Mouse (Mus musculus): ENCODE results near the gene Olfr873. TPM values are rescaled to one million over a fixed set of nuclear protein-coding genes. Genes with fewer than 3 reads are reported as not detected.
A peak's percentile ranks its signal among the peaks of the same experiment; 100 is the strongest.
"Not testable (repeated sequence)": the region's sequence is repeated elsewhere in the genome, so short reads cannot be mapped to it uniquely, and the experiment has no call there.

Olfr873 gene
- not detected for polyA plus RNA-seq (2021)

- ATAC-seq (no peak), DNase-seq (ENCODE audit: low read depth, low spot score) (no peak)
- H3K27me3 ChIP-seq, result peaks cover 14% of the 10 kb centered on the region
- ChIA-PET POLR2A (no interaction called here), CTCF (no interaction called here)
- TF ChIP-seq CTCF (IDR thresholded peaks at IDR 0.05), result no peak
- in situ Hi-C loops (cut with MboI; ENCODE audit: low pct_unique_long_range_greater_than_20kb), result no loop called here
Measured at GRCm38 (mm10) chr9:20298232-20298631, at the start of gene Olfr873. Olfr873 (plus strand) TSS chr9:20298532.

- DNase-seq (ENCODE audit: low read depth, low spot score) (no peak), ATAC-seq (no peak)
- peaks cover 28% of the 10 kb centered on the region for H3K27me3 ChIP-seq
- CTCF ChIA-PET, result no interaction called here
- in situ Hi-C loops (cut with MboI; ENCODE audit: low pct_unique_long_range_greater_than_20kb), result no loop called here
- no peak for TF ChIP-seq CTCF (IDR thresholded peaks at IDR 0.05)
- POLR2A ChIA-PET, result no interaction called here
Measured at GRCm38 (mm10) chr9:20282051-20282450, 16.3 kb upstream of the Olfr873 start, which contains the start of gene Olfr39. Olfr39 (plus strand) TSS chr9:20282351.

GRCm38 (mm10) chr9:20295562-20295961 lies 2.8 kb upstream of the Olfr873 start:
- DNase-seq (ENCODE audit: low read depth, low spot score); in situ Hi-C loops (cut with MboI; ENCODE audit: low pct_unique_long_range_greater_than_20kb); ATAC-seq; POLR2A ChIA-PET: not testable (repeated sequence)
- CTCF ChIA-PET, result interaction anchor here (1.3 kb wide), 1 partner anchor 12 kb away, joined by 3 read pairs; no protein-coding TSS in a partner anchor
- peaks cover 16% of the 10 kb centered on the region for H3K27me3 ChIP-seq

- in situ Hi-C loops (cut with MboI; ENCODE audit: low pct_unique_long_range_greater_than_20kb), result no loop called here
- no peak for TF ChIP-seq CTCF (IDR thresholded peaks at IDR 0.05)
- DNase-seq (ENCODE audit: low read depth, low spot score), result no peak
- ATAC-seq, result no peak
- no peaks in the 10 kb centered on the region for H3K27me3 ChIP-seq
- ChIA-PET POLR2A (no interaction called here), CTCF (no interaction called here)
Measured at GRCm38 (mm10) chr9:20335994-20336393, 37.7 kb downstream of the Olfr873 start, which contains the start of gene Olfr18. Olfr18 (minus strand) TSS chr9:20336094.

GRCm38 (mm10) chr9:20348501-20348900 lies 50.2 kb downstream of the Olfr873 start:
- H3K27me3 ChIP-seq, result no peaks in the 10 kb centered on the region
- no peak for TF ChIP-seq CTCF (IDR thresholded peaks at IDR 0.05)
- ATAC-seq (peak; percentile 95), DNase-seq (ENCODE audit: low read depth, low spot score) (no peak)
- ChIA-PET CTCF (no interaction called here), POLR2A (no interaction called here)
- in situ Hi-C loops (cut with MboI; ENCODE audit: low pct_unique_long_range_greater_than_20kb), result no loop called here

Other genes with a start within 250 kb of the Olfr873 start
- not detected for gene Olfr867, start 241.0 kb upstream of the Olfr873 start, polyA plus RNA-seq (2021)
- not detected for gene Olfr868, start 199.9 kb upstream of the Olfr873 start, polyA plus RNA-seq (2021)
- gene Olfr869, start 169.5 kb upstream of the Olfr873 start, polyA plus RNA-seq (2021), result not detected
- gene Olfr870, start 124.5 kb upstream of the Olfr873 start, polyA plus RNA-seq (2021), result not detected
- not detected for gene Olfr871, start 86.3 kb upstream of the Olfr873 start, polyA plus RNA-seq (2021)
- not detected for gene Olfr872, start 61.4 kb upstream of the Olfr873 start, polyA plus RNA-seq (2021)
- gene Olfr39, start 16.2 kb upstream of the Olfr873 start, polyA plus RNA-seq (2021), result not detected
- gene Olfr18, start 37.6 kb downstream of the Olfr873 start, polyA plus RNA-seq (2021), result not detected
- gene Zfp560, start 86.6 kb downstream of the Olfr873 start, polyA plus RNA-seq (2021), result 16.5 TPM
- gene Zfp26, start 161.6 kb downstream of the Olfr873 start, polyA plus RNA-seq (2021), result 15.6 TPM
- gene Zfp426, start 194.2 kb downstream of the Olfr873 start, polyA plus RNA-seq (2021), result 24.4 TPM
- 51.8 TPM for gene Zfp266, start 222.9 kb downstream of the Olfr873 start, polyA plus RNA-seq (2021)